Mouse (Mus musculus): Measurements from ENCODE around the gene Vcl.

Vcl gene

GRCm38 (mm10) chr14:21013800-21014334 lies 84.7 kb downstream of the Vcl start:
- DNase-seq (ENCODE audit: low spot score in 2 of 2) = no peak

- DNase-seq (ENCODE audit: low spot score in 2 of 2) = no peak
Measured at GRCm38 (mm10) chr14:21017871-21018270, 88.7 kb downstream of the Vcl start.

GRCm38 (mm10) chr14:21018977-21019376 lies 89.8 kb downstream of the Vcl start:
- DNase-seq (ENCODE audit: low spot score in 2 of 2) = no peak

- no peak for DNase-seq (ENCODE audit: low spot score in 2 of 2)
Measured at GRCm38 (mm10) chr14:21020435-21020834, 91.2 kb downstream of the Vcl start.

GRCm38 (mm10) chr14:21027542-21027941 lies 98.3 kb downstream of the Vcl start:
- DNase-seq (ENCODE audit: low spot score in 2 of 2) = no peak

- DNase-seq (ENCODE audit: low spot score in 2 of 2) = no peak
Measured at GRCm38 (mm10) chr14:21029025-21029659, 99.9 kb downstream of the Vcl start.

- DNase-seq (ENCODE audit: low spot score in 2 of 2) = no peak
Measured at GRCm38 (mm10) chr14:21031783-21032511, 102.7 kb downstream of the Vcl start.

- no peak for DNase-seq (ENCODE audit: low spot score in 2 of 2)
Measured at GRCm38 (mm10) chr14:21034271-21034670, 105.1 kb downstream of the Vcl start.

- no peak for DNase-seq (ENCODE audit: low spot score in 2 of 2)
Measured at GRCm38 (mm10) chr14:21034791-21035190, 105.6 kb downstream of the Vcl start.

GRCm38 (mm10) chr14:21039077-21039476 lies 109.9 kb downstream of the Vcl start:
- no peak for DNase-seq (ENCODE audit: low spot score in 2 of 2)

- no peak for DNase-seq (ENCODE audit: low spot score in 2 of 2)
Measured at GRCm38 (mm10) chr14:21039623-21040022, 110.4 kb downstream of the Vcl start.

GRCm38 (mm10) chr14:21047840-21048239 lies 118.6 kb downstream of the Vcl start:
- no peak for DNase-seq (ENCODE audit: low spot score in 2 of 2)

GRCm38 (mm10) chr14:21048879-21049278 lies 119.7 kb downstream of the Vcl start:
- DNase-seq (ENCODE audit: low spot score in 2 of 2) = peak; percentile 53 to 73

- DNase-seq (ENCODE audit: low spot score in 2 of 2) = peak; percentile 62 to 84
Measured at GRCm38 (mm10) chr14:21050734-21051133, 121.5 kb downstream of the Vcl start.

GRCm38 (mm10) chr14:21051380-21052111 lies 122.3 kb downstream of the Vcl start:
- no peak for DNase-seq (ENCODE audit: low spot score in 2 of 2)

GRCm38 (mm10) chr14:21052112-21052780 lies 123.0 kb downstream of the Vcl start, which contains the start of the genes Ap3m1 and Adk:
Ap3m1 (minus strand) TSS chr14:21052508.
Adk (plus strand) TSS chr14:21052574.
- peak; percentile 96 to 99 for DNase-seq (ENCODE audit: low spot score in 2 of 2)

- DNase-seq (ENCODE audit: low spot score in 2 of 2) = peak; percentile 63 to 81
Measured at GRCm38 (mm10) chr14:21052781-21053130, 123.6 kb downstream of the Vcl start.

GRCm38 (mm10) chr14:21053151-21053550 lies 124.0 kb downstream of the Vcl start:
- no peak for DNase-seq (ENCODE audit: low spot score in 2 of 2)

- DNase-seq (ENCODE audit: low spot score in 2 of 2) = peak in 1 of 2 experiments; percentile 45
Measured at GRCm38 (mm10) chr14:21053586-21053985, 124.4 kb downstream of the Vcl start.

GRCm38 (mm10) chr14:21058972-21059371 lies 129.8 kb downstream of the Vcl start:
- DNase-seq (ENCODE audit: low spot score in 2 of 2) = peak in 1 of 2 experiments; percentile 27

- no peak for DNase-seq (ENCODE audit: low spot score in 2 of 2)
Measured at GRCm38 (mm10) chr14:21062766-21063513, 133.7 kb downstream of the Vcl start.

All from spleen, postnatal 4 days (tissue).